Mouse (Mus musculus) lung, postnatal 0 days (tissue): ENCODE data around the gene Kdm2b. TPM values are rescaled to one million over a fixed set of nuclear protein-coding genes. Genes with fewer than 3 reads are reported as not detected.
A peak's percentile ranks its signal among the peaks of the same experiment; 100 is the strongest.

Source experiments
- ATAC-seq: fragments of 200-750 bp; cut with Nextera tagmentation; 2 replicates; pipeline ENCODE4 v1.8.0; 2017; ENCODE audit warnings: moderate library complexity
- DNase-seq: peaks from one replicate; pipeline ENCODE4 v3.0.0-alpha.2; 2016; ENCODE audit warnings: low spot score
- H3K27ac ChIP-seq: fragments of 300-500 bp; sonication (generic); 2 replicates; pipeline ENCODE4 v1.5.1; 2014; ENCODE audit warnings: antibody characterized with exemption, mild to moderate bottlenecking, low read length, mixed read lengths
- H3K27me3 ChIP-seq: fragments of 300-500 bp; sonication (generic); replicated peaks from 2 replicates; pipeline ENCODE4 v1.6.1; 2014; ENCODE audit warnings: low read length, mixed read lengths; ENCODE audit not compliant: insufficient read depth
- H3K36me3 ChIP-seq: fragments of 300-500 bp; sonication (generic); 2 replicates; pipeline ENCODE4 v1.6.1; 2014; ENCODE audit warnings: low read length, mixed read lengths; ENCODE audit not compliant: insufficient read depth
- H3K4me1 ChIP-seq: fragments of 300-500 bp; sonication (generic); 2 replicates; pipeline ENCODE4 v1.6.1; 2014; ENCODE audit warnings: antibody characterized with exemption, low read depth, low read length, mixed read lengths; ENCODE audit not compliant: insufficient read depth
- H3K4me2 ChIP-seq: fragments of 300-500 bp; sonication (generic); replicated peaks from 2 replicates; pipeline ENCODE4 v1.6.1; 2014; ENCODE audit warnings: low read depth, mild to moderate bottlenecking, low read length, moderate library complexity, mixed read lengths
- H3K4me3 ChIP-seq: fragments of 300-500 bp; sonication (generic); 2 replicates; pipeline ENCODE4 v1.5.1; 2014; ENCODE audit warnings: low read depth, low read length
- H3K9ac ChIP-seq: fragments of 300-500 bp; sonication (generic); replicated peaks from 2 replicates; pipeline ENCODE4 v1.6.1; 2014; ENCODE audit warnings: low read depth, mild to moderate bottlenecking
- H3K9me3 ChIP-seq: fragments of 300-500 bp; sonication (generic); 2 replicates; pipeline ENCODE4 v1.6.1; 2016; ENCODE audit warnings: low read length, mixed read lengths
- CTCF ChIP-seq: IDR thresholded peaks from 2 replicates; pipeline ENCODE4 v1.5.1; 2016; ENCODE audit warnings: antibody characterized with exemption, mild to moderate bottlenecking
- EP300 ChIP-seq: IDR thresholded peaks from 2 replicates; pipeline ENCODE4 v1.6.1; 2016; ENCODE audit warnings: antibody characterized with exemption, mild to moderate bottlenecking, control low read depth
- WGBS: fragments of 180-500 bp; shearing (Covaris S2); extraction: QIAGEN DNeasy Blood & Tissue Kit; methylation state at CpG from one replicate; pipeline ENCODE4 v1.1.7; 2014; 5-methylcytosine and 5-hydroxymethylcytosine counted together
- polyA plus RNA-seq: library from polyadenylated mRNA; unstranded; fragments of >200 nt; fragmentation: Nextera tagmentation; extraction: Ambion mirVana; gene quantifications from 2 replicates; pipeline ENCODE4 v1.2.1, GENCODE M21; 2015

Gene Kdm2b
- polyA plus RNA-seq, 1 experiment from 2014 or later = 12.2 TPM

- DNase-seq = no peak
- TF ChIP-seq EP300 = no peak
- no peak for TF ChIP-seq CTCF
These were observed 104.9 kb downstream of the Kdm2b start for GRCm38 (mm10) chr5:122884594-122885348.

GRCm38 (mm10) chr5:122883652-122884235, 105.9 kb downstream of the Kdm2b start:
- 36% methylated on average over 2 of the region's 2 CpGs for WGBS
- TF ChIP-seq CTCF (no peak), EP300 (no peak)
- H3K4me2 ChIP-seq = no peak overlapping the region
- ATAC-seq (peak; percentile 60), DNase-seq (peak; percentile 42)
- no peak overlapping the region for H3K9ac ChIP-seq
- H3K27me3 ChIP-seq = no peaks in the 10 kb centered on the region
- 0 out of 2 replicates have a peak overlapping the region, but pooled peaks have one; percentile 3 for H3K27ac ChIP-seq
- H3K36me3 ChIP-seq = peaks cover 11% of the 10 kb centered on the region
- H3K9me3 ChIP-seq = no peaks in the 10 kb centered on the region
- no peaks in the 10 kb centered on the region for H3K4me1 ChIP-seq
- no peak overlapping the region for H3K4me3 ChIP-seq

More at GRCm38 (mm10) chr5:122884594-122885348, 104.9 kb downstream of the Kdm2b start:
- H3K27me3 ChIP-seq = no peaks in the 10 kb centered on the region
- H3K27ac ChIP-seq = no peak overlapping the region
- WGBS = 62% methylated on average over 7 of the region's 7 CpGs
- no peak overlapping the region for H3K4me3 ChIP-seq
- no peak for ATAC-seq
- no peaks in the 10 kb centered on the region for H3K4me1 ChIP-seq
- H3K9me3 ChIP-seq = no peaks in the 10 kb centered on the region
- H3K36me3 ChIP-seq = peaks cover 8% of the 10 kb centered on the region; the same call in 1 of the 2 replicates
- H3K9ac ChIP-seq = no peak overlapping the region
- H3K4me2 ChIP-seq = no peak overlapping the region

- no peak for DNase-seq
- no peak overlapping the region for H3K4me3 ChIP-seq
- ATAC-seq = no peak
- no peak overlapping the region for H3K4me2 ChIP-seq
- TF ChIP-seq CTCF (no peak), EP300 (no peak)
- no peak overlapping the region for H3K27ac ChIP-seq
- no peaks in the 10 kb centered on the region for H3K4me1 ChIP-seq
- H3K9ac ChIP-seq = no peak overlapping the region
- H3K36me3 ChIP-seq = peaks cover 11% of the 10 kb centered on the region
- WGBS = 76% methylated on average over 9 of the region's 9 CpGs
- H3K9me3 ChIP-seq = no peaks in the 10 kb centered on the region
- H3K27me3 ChIP-seq = no peaks in the 10 kb centered on the region
These were observed 106.4 kb downstream of the Kdm2b start for GRCm38 (mm10) chr5:122883237-122883636.

- 89% methylated on average over 18 of the region's 18 CpGs for WGBS
- DNase-seq = no peak
- no peak overlapping the region for H3K4me2 ChIP-seq
- peaks cover 11% of the 10 kb centered on the region for H3K36me3 ChIP-seq
- H3K27me3 ChIP-seq = no peaks in the 10 kb centered on the region
- H3K4me1 ChIP-seq = no peaks in the 10 kb centered on the region
- no peaks in the 10 kb centered on the region for H3K9me3 ChIP-seq
- no peak overlapping the region for H3K9ac ChIP-seq
- no peak overlapping the region for H3K4me3 ChIP-seq
- no peak for ATAC-seq
- no peak overlapping the region for H3K27ac ChIP-seq
- TF ChIP-seq CTCF (no peak), EP300 (no peak)
These were observed 107.2 kb downstream of the Kdm2b start for GRCm38 (mm10) chr5:122882256-122883050.

GRCm38 (mm10) chr5:122881313-122881712, 108.3 kb downstream of the Kdm2b start:
- H3K36me3 ChIP-seq = peaks cover 11% of the 10 kb centered on the region
- peak; percentile 74 for ATAC-seq
- H3K4me2 ChIP-seq = no peak overlapping the region
- 53% methylated on average over 5 of the region's 5 CpGs for WGBS
- no peaks in the 10 kb centered on the region for H3K9me3 ChIP-seq
- no peak for TF ChIP-seq EP300
- peak; percentile 89 for TF ChIP-seq CTCF
- no peaks in the 10 kb centered on the region for H3K27me3 ChIP-seq
- H3K4me1 ChIP-seq = no peaks in the 10 kb centered on the region
- no peak overlapping the region for H3K4me3 ChIP-seq
- H3K27ac ChIP-seq = no peak overlapping the region
- DNase-seq = peak; percentile 71
- no peak overlapping the region for H3K9ac ChIP-seq
